Mouse (Mus musculus) stomach, postnatal 0 days (tissue): ENCODE data around the gene Havcr1. TPM values are rescaled to one million over a fixed set of nuclear protein-coding genes. Genes with fewer than 3 reads are reported as not detected.
A peak's percentile ranks its signal among the peaks of the same experiment; 100 is the strongest.
"Not testable (repeated sequence)": the region's sequence is repeated elsewhere in the genome, so short reads cannot be mapped to it uniquely, and the experiment has no call there.

Experiments used
- ATAC-seq: fragments of 200-750 bp; cut with Nextera tagmentation; 2 replicates; pipeline ENCODE4 v1.8.0; 2017; ENCODE audit not compliant: low FRiP score, low TSS enrichment
- DNase-seq: peaks from one replicate; pipeline ENCODE4 v3.0.0-alpha.2; 2016; ENCODE audit warnings: low spot score
- H3K27ac ChIP-seq: fragments of 300-500 bp; sonication (generic); replicated peaks from 2 replicates; pipeline ENCODE4 v1.5.1; 2014; ENCODE audit warnings: mild to moderate bottlenecking, control low read depth
- H3K27me3 ChIP-seq: fragments of 300-500 bp; sonication (generic); 2 replicates; pipeline ENCODE4 v1.6.1; 2014; ENCODE audit warnings: low read length; ENCODE audit not compliant: control insufficient read depth, insufficient read depth
- H3K36me3 ChIP-seq: fragments of 300-500 bp; sonication (generic); 2 replicates; pipeline ENCODE4 v1.6.1; 2014; ENCODE audit warnings: low read length, mixed read lengths; ENCODE audit not compliant: control insufficient read depth, insufficient read depth
- H3K4me1 ChIP-seq: fragments of 300-500 bp; sonication (generic); replicated peaks from 2 replicates; pipeline ENCODE4 v1.6.1; 2014; ENCODE audit warnings: antibody characterized with exemption; ENCODE audit not compliant: control insufficient read depth, insufficient read depth
- H3K4me2 ChIP-seq: fragments of 300-500 bp; sonication (generic); replicated peaks from 2 replicates; pipeline ENCODE4 v1.6.1; 2014; ENCODE audit warnings: low read depth, mild to moderate bottlenecking, control low read depth, moderate library complexity
- H3K4me3 ChIP-seq: fragments of 300-500 bp; sonication (generic); 2 replicates; pipeline ENCODE4 v1.5.1; 2014; ENCODE audit warnings: low read depth, low read length, control low read depth
- H3K9ac ChIP-seq: fragments of 300-500 bp; sonication (generic); 2 replicates; pipeline ENCODE4 v1.6.1; 2014; ENCODE audit warnings: mild to moderate bottlenecking, low read length, control low read depth, mixed read lengths
- H3K9me3 ChIP-seq: fragments of 300-500 bp; sonication (generic); 2 replicates; pipeline ENCODE4 v1.6.1; 2016; ENCODE audit warnings: low read length; ENCODE audit not compliant: control insufficient read depth
- CTCF ChIP-seq: IDR thresholded peaks from 2 replicates; pipeline ENCODE4 v1.5.1; 2016; ENCODE audit warnings: antibody characterized with exemption, low read depth, mild to moderate bottlenecking, moderate library complexity
- EP300 ChIP-seq: optimal IDR thresholded peaks from 2 replicates; pipeline ENCODE3; 2016; ENCODE audit warnings: antibody characterized with exemption
- WGBS: fragments of 180-500 bp; shearing (Covaris S2); extraction: QIAGEN DNeasy Blood & Tissue Kit; methylation state at CpG from one replicate; pipeline ENCODE4 v1.1.7; 2014; 5-methylcytosine and 5-hydroxymethylcytosine counted together
- polyA plus RNA-seq: library from polyadenylated mRNA; unstranded; fragments of >200 nt; fragmentation: Nextera tagmentation; extraction: Ambion mirVana; gene quantifications from 2 replicates; pipeline ENCODE4 v1.2.1, GENCODE M21; 2015

The Havcr1 gene
- polyA plus RNA-seq, result not detected in 2 replicates

DNA sequence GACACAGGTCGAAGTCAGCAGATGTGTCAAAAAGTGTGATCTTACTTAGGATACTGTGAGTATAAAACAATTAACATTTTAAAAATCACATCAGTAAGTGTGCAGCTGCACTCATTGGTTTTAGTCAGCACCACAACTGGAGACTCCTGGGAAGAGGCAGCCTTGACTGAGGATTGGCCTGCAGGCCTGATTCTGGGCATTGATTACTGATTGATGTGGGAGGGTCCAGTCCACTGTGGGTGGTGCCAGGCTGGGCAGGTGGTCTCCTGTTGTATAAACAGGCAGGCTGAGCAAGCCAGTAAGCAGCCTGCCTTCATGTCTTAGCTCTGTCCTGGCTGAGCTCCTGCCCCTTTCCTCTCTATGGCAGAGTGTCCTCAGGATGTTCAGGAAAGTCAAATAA, at the start of gene Havcr1:
Havcr1 (plus strand) TSS at position 5 of the 400 bp plus-strand sequence.
- not testable (repeated sequence) for ATAC-seq, H3K36me3 ChIP-seq

GRCm38 (mm10) chr11:46690136-46690535, 44.7 kb upstream of the Havcr1 start:
- ATAC-seq (no peak), DNase-seq (no peak)
- Histone ChIP-seq H3K36me3 (no peaks in the 10 kb centered on the region), H3K27me3 (no peaks in the 10 kb centered on the region), H3K9me3 (no peaks in the 10 kb centered on the region), H3K4me1 (no peaks in the 10 kb centered on the region), H3K4me3 (no peak overlapping the region), H3K9ac (no peak overlapping the region), H3K4me2 (no peak overlapping the region), H3K27ac (no peak overlapping the region)
- TF ChIP-seq CTCF (no peak), EP300 (no peak)
- 66% methylated on average over 2 of the region's 2 CpGs for WGBS

More for the DNA sequence above, at the start of gene Havcr1:
- H3K9ac ChIP-seq, H3K4me3 ChIP-seq, H3K4me1 ChIP-seq, H3K27me3 ChIP-seq, H3K9me3 ChIP-seq, H3K4me2 ChIP-seq, H3K27ac ChIP-seq: not testable (repeated sequence)
- peak; percentile 10 for DNase-seq
- whole genome bisulfite sequencing, result 94% methylated on average over 1 of the region's 1 CpGs

DNA sequence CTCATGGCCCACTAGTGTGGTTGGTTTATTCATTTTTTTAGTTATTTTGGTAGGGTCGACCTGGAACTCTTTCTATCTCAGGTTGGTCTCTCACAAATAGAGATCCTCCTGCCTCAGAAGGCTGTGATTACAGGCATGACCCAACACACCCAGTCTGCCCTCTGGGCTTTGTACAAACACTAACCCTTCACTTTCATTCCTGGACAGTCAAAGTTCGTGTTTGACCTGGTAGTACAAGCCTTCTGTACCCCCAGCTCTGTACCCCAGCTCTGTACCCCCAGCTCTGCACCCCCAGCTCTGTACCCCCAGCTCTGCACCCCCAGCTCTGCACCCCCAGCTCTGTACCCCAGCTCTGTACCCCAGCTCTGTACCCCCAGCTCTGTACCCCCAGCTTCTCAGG, 39.0 kb upstream of the Havcr1 start:
- H3K4me3 ChIP-seq, H3K4me2 ChIP-seq, H3K9me3 ChIP-seq, H3K9ac ChIP-seq, H3K27me3 ChIP-seq, DNase-seq, H3K27ac ChIP-seq, H3K36me3 ChIP-seq, ATAC-seq, H3K4me1 ChIP-seq: not testable (repeated sequence)
- WGBS, result 77% methylated on average over 2 of the region's 2 CpGs

GRCm38 (mm10) chr11:46697433-46698277, 37.2 kb upstream of the Havcr1 start:
- Histone ChIP-seq H3K27me3 (no peaks in the 10 kb centered on the region), H3K4me3 (no peak overlapping the region), H3K4me2 (no peak overlapping the region), H3K36me3 (no peaks in the 10 kb centered on the region), H3K4me1 (no peaks in the 10 kb centered on the region), H3K9me3 (no peaks in the 10 kb centered on the region), H3K27ac (no peak overlapping the region), H3K9ac (no peak overlapping the region)
- WGBS, result 81% methylated on average over 5 of the region's 5 CpGs
- ATAC-seq (no peak), DNase-seq (no peak)
- TF ChIP-seq EP300 (no peak), CTCF (no peak)

DNA sequence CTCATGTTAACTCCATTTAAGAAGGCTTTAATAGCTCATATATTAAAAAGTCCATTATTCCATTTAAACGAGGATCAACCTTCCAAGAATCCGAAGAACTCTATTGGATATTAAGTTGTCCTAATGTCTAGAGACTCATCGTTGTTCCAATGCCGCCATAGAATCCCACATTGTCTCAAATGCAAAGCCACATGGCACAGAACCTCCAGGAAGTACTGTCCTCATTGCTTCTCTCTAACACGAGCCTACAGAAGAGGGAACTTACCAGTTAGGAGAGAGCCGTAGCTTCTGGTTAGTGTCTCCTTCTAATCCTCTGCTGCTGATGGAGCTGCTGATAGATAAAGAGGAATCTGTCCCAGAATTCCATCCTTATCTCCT, 36.6 kb upstream of the Havcr1 start:
- H3K4me1 ChIP-seq, result no peaks in the 10 kb centered on the region
- no peaks in the 10 kb centered on the region for H3K36me3 ChIP-seq
- WGBS, result 83% methylated on average over 6 of the region's 6 CpGs
- ATAC-seq (no peak), DNase-seq (no peak)
- H3K4me2 ChIP-seq, result no peak overlapping the region
- no peak for TF ChIP-seq EP300
- TF ChIP-seq CTCF, result no peak
- H3K4me3 ChIP-seq, result no peak overlapping the region
- H3K27ac ChIP-seq, result no peak overlapping the region
- H3K27me3 ChIP-seq, result no peaks in the 10 kb centered on the region
- H3K9me3 ChIP-seq, result no peaks in the 10 kb centered on the region
- H3K9ac ChIP-seq, result no peak overlapping the region

DNA sequence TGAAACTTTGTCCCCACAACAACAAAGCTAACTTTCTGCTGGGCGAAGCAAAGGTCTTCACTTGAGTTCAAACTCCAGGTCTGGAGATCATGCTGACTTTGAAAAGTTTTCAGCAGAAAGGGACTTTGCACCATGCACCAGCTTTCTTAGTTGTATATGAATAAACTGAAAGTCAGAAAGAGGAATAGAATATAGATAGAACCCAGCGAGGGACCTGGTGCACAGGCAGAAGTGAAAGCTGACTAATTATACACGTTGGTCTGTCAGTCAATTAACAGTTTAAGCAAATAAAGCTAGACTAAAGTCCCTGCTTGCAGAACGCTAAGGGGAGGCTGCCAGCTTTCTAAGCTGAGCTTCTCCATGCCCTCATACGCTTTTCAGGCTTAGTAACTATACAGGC, 36.0 kb upstream of the Havcr1 start:
- no peaks in the 10 kb centered on the region for H3K36me3 ChIP-seq
- no peaks in the 10 kb centered on the region for H3K27me3 ChIP-seq
- no peak overlapping the region for H3K27ac ChIP-seq
- no peak overlapping the region for H3K9ac ChIP-seq
- no peak for TF ChIP-seq EP300
- no peak for TF ChIP-seq CTCF
- ATAC-seq (no peak), DNase-seq (no peak)
- no peak overlapping the region for H3K4me3 ChIP-seq
- 63% methylated on average over 5 of the region's 5 CpGs for WGBS
- no peak overlapping the region for H3K4me2 ChIP-seq
- H3K4me1 ChIP-seq, result no peaks in the 10 kb centered on the region
- H3K9me3 ChIP-seq, result no peaks in the 10 kb centered on the region
